Mouse (Mus musculus) heart, postnatal 10 days (tissue): ENCODE data around the gene Gm9112. TPM values are rescaled to one million over a fixed set of nuclear protein-coding genes. Genes with fewer than 3 reads are reported as not detected.
"Not testable (repeated sequence)": the region's sequence is repeated elsewhere in the genome, so short reads cannot be mapped to it uniquely, and the experiment has no call there.

Source experiments
- DNase-seq, 2 experiments: peaks; one replicate each; pipeline ENCODE4 v3.0.0; 2021
- intact Hi-C: fragments of 180-260 bp; cut with DNase I; formaldehyde crosslinking; loops from one replicate; pipeline ENCODE4 v1.15.1; 2025
- total RNA-seq, 2 experiments: library from RNA; stranded (reverse); gene quantifications; 2 replicates each; pipeline ENCODE4 v1.2.3; 2021

The Gm9112 gene
- total RNA-seq = not detected

GRCm38 (mm10) chrX:102707535-102707934 is at the start of gene Gm9112, which contains the start of gene Dmrtc1b:
Gene Gm9112, minus strand, starts transcription at chrX:102707635.
Gene Dmrtc1b, plus strand, starts transcription at chrX:102707865.
- intact Hi-C loops, DNase-seq: not testable (repeated sequence)

DNA sequence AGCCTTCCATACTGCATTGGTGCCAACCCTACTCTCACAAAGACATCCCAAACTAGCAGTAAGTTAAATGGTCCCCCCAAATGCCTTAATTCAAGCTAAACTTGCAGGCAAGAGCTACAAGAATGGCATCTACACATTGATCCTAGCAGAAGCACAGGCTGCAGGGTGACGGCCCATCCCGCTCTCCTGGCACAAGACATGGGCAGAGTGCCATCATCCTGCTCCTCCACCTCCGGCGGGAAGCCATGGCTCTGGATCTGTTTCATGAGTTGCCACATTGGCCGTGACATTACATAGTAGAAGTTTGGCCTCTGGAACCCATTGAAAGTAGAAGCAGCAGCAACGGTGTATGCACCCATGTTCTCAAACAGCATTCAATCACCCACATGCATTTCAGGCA is 16.8 kb upstream of the Gm9112 start:
- intact Hi-C loops, DNase-seq: not testable (repeated sequence)

- intact Hi-C loops = not testable (repeated sequence)
- DNase-seq = peak; percentile 8 to 18
Observed at GRCm38 (mm10) chrX:102700636-102701035, 6.8 kb downstream of the Gm9112 start.

- DNase-seq = peak; percentile 37
- intact Hi-C loops = loop anchor here (5.0 kb wide), 1 partner anchor 753 kb away; no protein-coding TSS in a partner anchor
Observed at GRCm38 (mm10) chrX:102689252-102689651, 18.2 kb downstream of the Gm9112 start.

GRCm38 (mm10) chrX:102686872-102687271 is 20.6 kb downstream of the Gm9112 start, which contains the start of gene Gm3880:
Gene Gm3880, minus strand, starts transcription at chrX:102686972.
- intact Hi-C loops = loop anchor here (1.0 to 5.0 kb wide), 3 partner anchors 19 to 755 kb away; partner anchors contain the start of gene 1700018G05Rik
- DNase-seq = not testable (repeated sequence)

GRCm38 (mm10) chrX:102684706-102685105 is 22.7 kb downstream of the Gm9112 start:
- intact Hi-C loops = loop anchor here (5.0 kb wide), 1 partner anchor 758 kb away; no protein-coding TSS in a partner anchor
- not testable (repeated sequence) for DNase-seq

GRCm38 (mm10) chrX:102666641-102667040 is 40.8 kb downstream of the Gm9112 start:
- intact Hi-C loops = no loop called here
- DNase-seq = no peak

- peak; percentile 20 to 42 for DNase-seq
- intact Hi-C loops = no loop called here
Observed at GRCm38 (mm10) chrX:102660712-102661111, 46.7 kb downstream of the Gm9112 start.

Other genes with a start within 250 kb of the Gm9112 start
- 1 to 10 TPM; 5.2 TPM for gene Hdac8, start 202.3 kb downstream of the Gm9112 start, total RNA-seq
- 10 to 100 TPM; 24.0 to 32.7 TPM for gene Phka1, start 63.4 kb downstream of the Gm9112 start, total RNA-seq
- gene Gm3880, start 20.7 kb downstream of the Gm9112 start, total RNA-seq = not detected
- gene Dmrtc1b, start 230 bp upstream of the Gm9112 start, total RNA-seq = not detected
- not detected for gene Dmrtc1c1, start 95.3 kb upstream of the Gm9112 start, total RNA-seq
- gene Dmrtc1c2, start 147.0 kb upstream of the Gm9112 start, total RNA-seq = not detected
- not detected for gene 1700031F05Rik, start 160.3 kb upstream of the Gm9112 start, total RNA-seq
- gene Dmrtc1a, start 201.1 kb upstream of the Gm9112 start, total RNA-seq = under 1 TPM in 1 of 2 experiments, not detected in 1; 0.34 TPM
- not detected for gene 1700011M02Rik, start 201.3 kb upstream of the Gm9112 start, total RNA-seq
- not detected for gene 1700018G05Rik, start 220.7 kb upstream of the Gm9112 start, total RNA-seq